Mouse (Mus musculus): ENCODE data around the gene Hoxa10. TPM values are rescaled to one million over a fixed set of nuclear protein-coding genes. Genes with fewer than 3 reads are reported as not detected.

The Hoxa10 gene
- polyA plus RNA-seq, 1 experiment: not detected

DNA sequence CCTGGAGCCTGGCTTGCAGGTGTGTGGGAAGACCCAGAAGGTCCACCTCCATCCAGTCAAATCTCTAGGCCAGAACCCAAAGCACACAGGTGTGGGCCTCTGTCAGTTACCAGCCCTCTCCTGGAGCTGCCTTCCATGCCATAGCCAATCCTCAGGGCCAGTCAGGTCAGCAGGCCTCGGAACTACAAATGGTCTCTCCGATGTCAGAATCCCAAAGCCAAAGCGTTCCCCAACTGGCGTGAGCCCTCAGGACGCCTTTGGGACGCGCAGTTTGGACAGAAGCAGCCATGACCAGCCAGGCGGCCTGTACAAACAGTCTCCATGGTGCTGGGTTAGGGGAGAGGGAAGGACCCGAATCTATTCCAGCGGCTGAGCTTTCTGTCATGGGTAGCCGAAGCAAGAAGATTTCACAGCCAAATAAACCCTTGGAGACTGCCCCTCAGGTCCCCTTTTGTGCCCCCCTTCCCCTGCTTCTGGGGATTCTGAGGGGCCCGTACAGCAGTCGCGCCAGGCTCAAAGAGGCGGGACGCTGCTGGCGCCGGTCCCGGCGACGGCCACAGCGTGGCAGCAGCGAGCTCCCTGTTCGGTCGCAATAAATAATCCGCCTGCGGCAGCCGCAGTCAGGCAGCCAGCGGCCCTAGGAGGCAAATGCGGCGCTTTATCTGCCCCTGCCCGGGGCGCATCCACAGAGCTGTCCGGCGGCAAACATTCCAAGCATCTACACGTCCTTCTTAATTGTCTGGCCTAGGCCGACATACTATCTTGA, 29.3 kb downstream of the Hoxa10 start:
- Histone ChIP-seq H3K4me3 (ENCODE audit: extremely low read depth, insufficient read depth, insufficient read length) (peak overlapping the region; percentile 40; the same call in 1 of the 2 replicates), H3K27me3 (ENCODE audit: control insufficient read depth, insufficient read depth, low read length) (peaks cover 24% of the 10 kb centered on the region), H3K4me1 (ENCODE audit: control insufficient read depth, insufficient read depth, insufficient read length) (peaks cover 3% of the 10 kb centered on the region), H3K27ac (ENCODE audit: insufficient read depth, low read length) (no peak overlapping the region), H3K36me3 (ENCODE audit: control insufficient read depth, insufficient read depth, low read length) (no peaks in the 10 kb centered on the region)
- DNase-seq (ENCODE audit: low read depth in 1 of 2, low spot score in 2 of 2): peak in 1 of 2 experiments; percentile 64
- TF ChIP-seq CTCF (IDR thresholded peaks at IDR 0.05; ENCODE audit: extremely low read depth, insufficient read depth, insufficient read length, insufficient replicate concordance) (peak; percentile 76), POLR2A (IDR thresholded peaks at IDR 0.05; ENCODE audit: low read depth, low read length) (no peak)
- 3% methylated on average over 37 of the region's 37 CpGs for WGBS

DNA sequence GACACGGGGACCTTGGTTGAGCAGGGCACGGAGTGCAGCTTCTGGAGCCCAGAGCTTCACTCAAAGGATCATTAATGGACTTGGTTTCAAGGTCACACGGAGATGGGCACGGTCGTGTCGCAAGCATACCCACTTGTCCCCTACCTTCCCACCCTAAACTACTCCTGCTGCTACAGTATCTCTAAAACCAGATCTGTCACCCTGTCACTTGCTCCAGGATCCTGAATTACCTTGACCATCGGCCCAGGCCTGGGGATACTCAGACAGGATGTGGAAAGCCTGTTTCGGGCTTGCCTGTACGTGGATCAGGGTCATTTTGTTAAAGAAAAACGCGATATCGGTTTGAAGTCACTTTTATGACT, 31.0 kb downstream of the Hoxa10 start:
- 51% methylated on average over 12 of the region's 12 CpGs for WGBS
- no peak for DNase-seq (ENCODE audit: low read depth in 1 of 2, low spot score in 2 of 2)
- Histone ChIP-seq H3K36me3 (ENCODE audit: control insufficient read depth, insufficient read depth, low read length) (no peaks in the 10 kb centered on the region), H3K27me3 (ENCODE audit: control insufficient read depth, insufficient read depth, low read length) (peaks cover 16% of the 10 kb centered on the region), H3K4me3 (ENCODE audit: extremely low read depth, insufficient read depth, insufficient read length) (no peak overlapping the region), H3K4me1 (ENCODE audit: control insufficient read depth, insufficient read depth, insufficient read length) (peaks cover 3% of the 10 kb centered on the region), H3K27ac (ENCODE audit: insufficient read depth, low read length) (no peak overlapping the region)
- TF ChIP-seq CTCF (IDR thresholded peaks at IDR 0.05; ENCODE audit: extremely low read depth, insufficient read depth, insufficient read length, insufficient replicate concordance): no peak
- TF ChIP-seq POLR2A (IDR thresholded peaks at IDR 0.05; ENCODE audit: low read depth, low read length): no peak

DNA sequence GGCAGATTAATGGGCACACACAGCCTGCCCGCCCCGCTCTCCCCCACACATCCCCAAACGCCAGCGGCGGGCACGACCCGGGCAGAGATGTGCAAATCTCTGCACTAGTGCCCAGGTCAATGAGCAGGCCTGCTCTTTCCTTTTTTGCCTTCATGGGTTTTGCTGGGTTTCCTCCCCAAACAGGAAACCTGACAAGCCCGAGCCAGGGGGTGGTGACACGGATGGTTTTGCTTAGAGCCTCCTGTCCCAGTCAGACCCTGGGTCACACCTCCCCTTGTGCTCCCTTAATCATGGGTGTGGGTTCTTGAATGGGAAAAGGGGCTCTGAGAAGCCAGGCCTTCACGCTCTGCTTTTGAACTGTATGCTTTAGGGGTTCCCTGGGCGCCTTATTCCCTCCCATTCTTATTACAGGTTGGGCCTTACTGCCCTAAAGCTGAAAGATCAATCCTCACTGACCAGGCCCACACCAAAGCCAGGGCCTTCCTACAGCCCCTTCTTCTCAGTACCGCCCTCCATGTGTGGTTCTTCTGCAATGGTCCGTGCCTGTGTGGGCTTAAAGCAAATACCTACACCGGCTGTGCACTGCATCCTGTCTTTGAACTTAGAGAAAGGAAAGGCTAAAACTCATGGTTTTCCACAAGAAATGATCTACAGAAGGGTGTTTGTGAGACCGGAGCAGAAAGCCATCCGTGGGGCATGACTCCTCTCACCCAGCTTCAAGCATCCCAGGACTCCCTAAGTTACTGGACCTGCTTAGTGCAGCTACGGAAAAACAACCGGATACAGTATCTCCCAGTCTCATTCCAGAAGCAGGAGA, 31.6 kb downstream of the Hoxa10 start:
- Histone ChIP-seq H3K4me1 (ENCODE audit: control insufficient read depth, insufficient read depth, insufficient read length) (peaks cover 3% of the 10 kb centered on the region), H3K36me3 (ENCODE audit: control insufficient read depth, insufficient read depth, low read length) (no peaks in the 10 kb centered on the region), H3K27me3 (ENCODE audit: control insufficient read depth, insufficient read depth, low read length) (peaks cover 16% of the 10 kb centered on the region), H3K4me3 (ENCODE audit: extremely low read depth, insufficient read depth, insufficient read length) (0 out of 2 replicates have a peak overlapping the region, but pooled peaks have one; percentile 5), H3K27ac (ENCODE audit: insufficient read depth, low read length) (no peak overlapping the region)
- DNase-seq (ENCODE audit: low read depth in 1 of 2, low spot score in 2 of 2): no peak
- 24% methylated on average over 18 of the region's 18 CpGs for WGBS
- no peak for TF ChIP-seq CTCF (IDR thresholded peaks at IDR 0.05; ENCODE audit: extremely low read depth, insufficient read depth, insufficient read length, insufficient replicate concordance)
- TF ChIP-seq POLR2A (IDR thresholded peaks at IDR 0.05; ENCODE audit: low read depth, low read length): no peak

- peaks cover 5% of the 10 kb centered on the region for H3K4me1 ChIP-seq (ENCODE audit: control insufficient read depth, insufficient read depth, insufficient read length)
- H3K27me3 ChIP-seq (ENCODE audit: control insufficient read depth, insufficient read depth, low read length): peaks cover 13% of the 10 kb centered on the region
- TF ChIP-seq POLR2A (IDR thresholded peaks at IDR 0.05; ENCODE audit: low read depth, low read length) (no peak), CTCF (IDR thresholded peaks at IDR 0.05; ENCODE audit: extremely low read depth, insufficient read depth, insufficient read length, insufficient replicate concordance) (no peak)
- 28% methylated on average over 42 of the region's 47 CpGs for WGBS
- DNase-seq (ENCODE audit: low read depth in 1 of 2, low spot score in 2 of 2): no peak
- no peak within 1 kb of the TSS for H3K27ac ChIP-seq (ENCODE audit: insufficient read depth, low read length)
- no peaks in the 10 kb centered on the region for H3K36me3 ChIP-seq (ENCODE audit: control insufficient read depth, insufficient read depth, low read length)
- H3K4me3 ChIP-seq (ENCODE audit: extremely low read depth, insufficient read depth, insufficient read length): 0 out of 2 replicates have a peak within 1 kb of the TSS, but pooled peaks have one; percentile 5
Measured at GRCm38 (mm10) chr6:52208072-52208867, 32.4 kb downstream of the Hoxa10 start, which contains the start of gene Hoxa6. TSS of gene Hoxa6 (minus strand) at chr6:52208722.

DNA sequence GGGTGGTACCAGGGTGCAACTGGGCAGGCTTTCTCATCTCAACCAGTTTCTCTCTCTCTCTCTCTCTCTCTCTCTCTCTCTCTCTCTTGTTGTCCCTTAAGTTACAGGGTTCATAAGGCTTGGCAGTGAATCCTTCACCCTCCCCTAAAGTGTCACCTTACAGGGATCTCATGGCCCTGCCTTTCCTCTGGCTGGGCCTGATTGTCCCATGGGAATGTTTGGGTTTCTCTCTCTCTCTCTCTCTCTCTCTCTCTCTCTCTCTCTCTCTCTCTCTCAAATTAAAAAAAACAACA, 33.0 kb downstream of the Hoxa10 start:
- Histone ChIP-seq H3K4me3 (ENCODE audit: extremely low read depth, insufficient read depth, insufficient read length) (no peak overlapping the region), H3K27me3 (ENCODE audit: control insufficient read depth, insufficient read depth, low read length) (peaks cover 10% of the 10 kb centered on the region), H3K27ac (ENCODE audit: insufficient read depth, low read length) (no peak overlapping the region), H3K36me3 (ENCODE audit: control insufficient read depth, insufficient read depth, low read length) (no peaks in the 10 kb centered on the region), H3K4me1 (ENCODE audit: control insufficient read depth, insufficient read depth, insufficient read length) (peaks cover 2% of the 10 kb centered on the region; the same call in 1 of the 2 replicates)
- TF ChIP-seq CTCF (IDR thresholded peaks at IDR 0.05; ENCODE audit: extremely low read depth, insufficient read depth, insufficient read length, insufficient replicate concordance) (no peak), POLR2A (IDR thresholded peaks at IDR 0.05; ENCODE audit: low read depth, low read length) (no peak)
- DNase-seq (ENCODE audit: low read depth in 1 of 2, low spot score in 2 of 2): no peak

GRCm38 (mm10) chr6:52206882-52207683, 33.6 kb downstream of the Hoxa10 start:
- Histone ChIP-seq H3K4me3 (ENCODE audit: extremely low read depth, insufficient read depth, insufficient read length) (no peak overlapping the region), H3K36me3 (ENCODE audit: control insufficient read depth, insufficient read depth, low read length) (no peaks in the 10 kb centered on the region), H3K27ac (ENCODE audit: insufficient read depth, low read length) (no peak overlapping the region), H3K4me1 (ENCODE audit: control insufficient read depth, insufficient read depth, insufficient read length) (peaks cover 2% of the 10 kb centered on the region; the same call in 1 of the 2 replicates), H3K27me3 (ENCODE audit: control insufficient read depth, insufficient read depth, low read length) (peaks cover 8% of the 10 kb centered on the region)
- 72% methylated on average over 4 of the region's 4 CpGs for WGBS
- DNase-seq (ENCODE audit: low read depth in 1 of 2, low spot score in 2 of 2): no peak
- no peak for TF ChIP-seq POLR2A (IDR thresholded peaks at IDR 0.05; ENCODE audit: low read depth, low read length)
- no peak for TF ChIP-seq CTCF (IDR thresholded peaks at IDR 0.05; ENCODE audit: extremely low read depth, insufficient read depth, insufficient read length, insufficient replicate concordance)
